Mouse (Mus musculus) ES-Bruce4 (cell line): Measurements from ENCODE around the gene Sdhaf1.
A peak's percentile ranks its signal among the peaks of the same experiment; 100 is the strongest.

Source experiments
- CTCF ChIP-seq: IDR thresholded peaks from one replicate; pipeline ENCODE4 v1.8.1; 2011; ENCODE audit warnings: low read depth, low read length
- EP300 ChIP-seq: IDR thresholded peaks from 2 replicates; pipeline ENCODE4 v1.6.1; 2011; ENCODE audit warnings: low read depth, low read length; ENCODE audit not compliant: insufficient read depth
- POLR2A ChIP-seq: IDR thresholded peaks from one replicate; pipeline ENCODE4 v1.8.1; 2011; ENCODE audit warnings: low read length; ENCODE audit not compliant: insufficient read depth

GRCm38 (mm10) chr7:30280670-30281138 is 43.0 kb downstream of the Sdhaf1 start:
- TF ChIP-seq CTCF (no peak), POLR2A (no peak), EP300 (peak; percentile 65; the same call in 1 of the 2 replicates)
